Mouse (Mus musculus) forebrain, embryonic 12.5 days (tissue): ENCODE measurements at regions not wholly inside any gene's neighbourhood (a gene's known extent, or its start where the extent isn't known, plus 50 kb on each side); places are given as distances from the start of the nearest gene placed in this dataset.
A peak's percentile ranks its signal among the peaks of the same experiment; 100 is the strongest.

Experiments
- ATAC-seq: fragments of 200-750 bp; cut with Nextera tagmentation; 2 replicates; pipeline ENCODE4 v1.8.0; 2017; ENCODE audit warnings: moderate TSS enrichment; ENCODE audit not compliant: low FRiP score
- H3K27ac ChIP-seq: fragments of 300-500 bp; sonication (generic); 2 replicates; pipeline ENCODE4 v1.5.1; 2016; ENCODE audit warnings: mild to moderate bottlenecking
- H3K27me3 ChIP-seq: fragments of 300-500 bp; sonication (generic); 2 replicates; pipeline ENCODE4 v1.6.1; 2016; ENCODE audit warnings: mild to moderate bottlenecking
- H3K36me3 ChIP-seq: fragments of 300-500 bp; sonication (generic); replicated peaks from 2 replicates; pipeline ENCODE4 v1.6.1; 2016; ENCODE audit warnings: mild to moderate bottlenecking
- H3K4me1 ChIP-seq: fragments of 300-500 bp; sonication (generic); 2 replicates; pipeline ENCODE4 v1.6.1; 2016
- H3K4me2 ChIP-seq: fragments of 300-500 bp; sonication (generic); 2 replicates; pipeline ENCODE4 v1.6.1; 2016; ENCODE audit warnings: mild to moderate bottlenecking, moderate library complexity
- H3K4me3 ChIP-seq: fragments of 300-500 bp; sonication (generic); replicated peaks from 2 replicates; pipeline ENCODE4 v1.5.1; 2016; ENCODE audit warnings: mild to moderate bottlenecking
- H3K9ac ChIP-seq: fragments of 300-500 bp; sonication (generic); 2 replicates; pipeline ENCODE4 v1.6.1; 2016; ENCODE audit warnings: mild to moderate bottlenecking
- H3K9me3 ChIP-seq: fragments of 300-500 bp; sonication (generic); 2 replicates; pipeline ENCODE4 v1.6.1; 2016
- WGBS: fragments of 180-500 bp; shearing (Covaris S2); methylation state at CpG from one replicate; pipeline ENCODE4 v1.1.7; 2016; 5-methylcytosine and 5-hydroxymethylcytosine counted together

DNA sequence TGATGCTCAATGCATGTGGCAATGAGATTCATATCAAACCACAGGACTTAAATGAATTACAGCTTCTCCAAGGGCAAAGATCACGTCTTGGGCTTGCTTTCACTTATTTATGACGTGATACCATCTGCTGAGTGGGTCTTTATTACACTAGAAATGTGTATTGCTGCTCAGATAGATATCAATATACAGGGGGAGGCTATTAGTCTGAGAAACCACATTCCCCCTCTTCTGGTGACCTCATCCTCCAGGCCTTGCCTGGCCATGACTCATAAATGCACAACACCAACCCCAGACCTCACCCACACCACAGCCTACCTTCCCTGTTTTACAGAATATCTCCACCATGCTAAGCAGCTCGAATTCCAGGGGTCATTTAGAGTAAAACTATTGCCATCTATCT lies 580.6 kb upstream of the Clint1 start:
- 58% methylated on average over 3 of the region's 3 CpGs for WGBS
- ATAC-seq = no peak
- Histone ChIP-seq H3K9me3 (no peaks in the 10 kb centered on the region), H3K9ac (no peak overlapping the region), H3K4me3 (no peak overlapping the region), H3K4me1 (no peaks in the 10 kb centered on the region), H3K27ac (no peak overlapping the region), H3K36me3 (no peaks in the 10 kb centered on the region), H3K4me2 (no peak overlapping the region), H3K27me3 (no peaks in the 10 kb centered on the region)

DNA sequence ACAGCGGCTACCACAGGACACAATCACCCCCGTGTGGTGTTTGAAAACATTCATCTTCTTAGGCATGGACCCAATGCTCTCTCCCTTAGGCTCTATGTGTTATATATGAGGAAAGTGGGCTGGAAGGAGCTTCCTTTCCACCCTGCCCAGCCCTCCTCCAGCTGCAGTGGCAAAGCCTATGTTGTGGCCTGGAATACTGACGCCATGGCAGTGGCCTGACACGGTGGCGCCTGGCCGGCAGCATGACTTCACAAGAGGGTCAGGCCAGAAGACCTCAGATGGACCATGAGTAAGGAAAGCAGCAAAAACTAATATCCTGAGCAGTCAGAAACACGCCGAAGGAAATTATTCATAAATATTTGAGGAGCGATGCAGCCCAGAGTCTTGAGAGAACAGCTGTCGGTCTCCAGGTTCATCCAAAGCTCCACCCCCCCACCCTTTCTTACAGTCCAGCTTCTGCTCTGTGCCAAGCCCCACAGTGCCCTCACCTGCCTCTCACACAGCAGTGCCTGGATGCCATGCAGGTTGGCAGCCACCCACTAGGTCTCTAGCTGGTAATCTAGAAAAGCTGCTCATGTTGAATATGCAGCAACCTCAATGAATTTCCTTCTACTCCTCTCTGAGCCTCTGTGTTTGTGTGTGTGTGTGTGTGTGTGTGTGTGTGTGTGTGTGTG lies 577.3 kb upstream of the Clint1 start:
- Histone ChIP-seq H3K9ac (no peak overlapping the region), H3K27me3 (no peaks in the 10 kb centered on the region), H3K27ac (no peak overlapping the region), H3K9me3 (no peaks in the 10 kb centered on the region), H3K36me3 (no peaks in the 10 kb centered on the region), H3K4me3 (no peak overlapping the region), H3K4me2 (no peak overlapping the region), H3K4me1 (no peaks in the 10 kb centered on the region)
- ATAC-seq = no peak
- WGBS = 93% methylated on average over 10 of the region's 10 CpGs

DNA sequence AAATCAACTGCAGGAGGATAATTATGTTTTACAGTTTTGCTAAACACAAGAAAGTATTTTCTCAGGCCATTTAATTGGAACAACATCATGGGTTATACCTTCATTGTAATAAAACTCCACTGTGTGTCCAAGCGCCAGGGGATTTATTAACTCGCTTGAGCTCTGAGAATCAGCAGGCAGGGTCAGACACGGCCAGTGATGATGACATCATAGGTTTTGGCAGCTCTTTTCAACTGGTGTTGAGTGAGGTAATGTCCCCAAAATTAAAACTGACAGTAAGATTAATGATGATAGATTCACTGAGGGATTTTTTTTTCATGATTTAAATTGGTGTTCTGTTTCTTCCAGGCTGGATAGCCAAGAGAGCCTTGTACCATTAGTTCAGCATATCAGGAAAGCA lies 576.7 kb upstream of the Clint1 start:
- Histone ChIP-seq H3K9ac (no peak overlapping the region), H3K4me1 (no peaks in the 10 kb centered on the region), H3K27me3 (no peaks in the 10 kb centered on the region), H3K9me3 (no peaks in the 10 kb centered on the region), H3K4me2 (no peak overlapping the region), H3K27ac (no peak overlapping the region), H3K4me3 (no peak overlapping the region), H3K36me3 (no peaks in the 10 kb centered on the region)
- WGBS = 64% methylated on average over 3 of the region's 3 CpGs
- no peak for ATAC-seq

DNA sequence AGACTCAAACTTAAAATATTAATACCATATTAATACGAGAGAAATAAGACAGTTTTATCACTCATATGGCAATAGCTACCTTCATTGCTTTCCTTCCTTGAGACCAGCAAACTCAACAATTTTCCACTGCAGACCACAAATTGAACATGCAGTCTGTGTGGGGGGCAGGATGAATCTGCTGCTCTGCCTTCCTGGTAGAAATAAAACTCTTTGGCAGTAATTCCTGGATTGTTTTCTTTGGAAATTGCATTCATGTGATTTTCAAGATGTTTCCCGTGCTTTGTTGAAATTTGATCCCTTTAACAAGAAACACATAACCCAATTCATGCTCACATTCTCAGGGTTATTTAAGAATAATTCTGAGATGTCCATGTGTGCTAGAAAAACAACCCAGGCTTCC lies 555.1 kb upstream of the Clint1 start:
- H3K36me3 ChIP-seq = no peaks in the 10 kb centered on the region
- H3K9me3 ChIP-seq = no peaks in the 10 kb centered on the region
- no peak overlapping the region for H3K9ac ChIP-seq
- no peak overlapping the region for H3K4me2 ChIP-seq
- no peak overlapping the region for H3K27ac ChIP-seq
- no peak overlapping the region for H3K4me3 ChIP-seq
- H3K27me3 ChIP-seq = no peaks in the 10 kb centered on the region
- ATAC-seq = no peak
- 79% methylated on average over 2 of the region's 2 CpGs for WGBS
- H3K4me1 ChIP-seq = no peaks in the 10 kb centered on the region

DNA sequence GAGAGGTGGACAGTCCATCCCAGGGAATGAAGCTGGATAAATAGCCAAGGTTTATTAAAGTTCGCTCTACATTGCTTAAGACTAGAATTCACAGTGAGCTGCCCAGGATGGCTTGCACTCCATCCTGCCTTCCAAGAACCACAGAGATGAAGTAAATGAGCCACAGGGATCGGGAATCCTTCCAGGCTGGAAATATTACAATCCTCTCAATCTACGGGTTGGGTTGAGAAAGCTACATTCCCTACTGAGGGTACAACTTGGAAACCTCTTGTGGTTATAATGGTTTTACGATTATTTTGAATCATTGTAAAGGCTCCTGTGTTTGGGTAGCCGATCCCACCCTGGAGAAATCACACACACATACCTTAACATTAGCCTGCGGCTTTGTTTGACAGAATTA lies 539.9 kb upstream of the Clint1 start:
- Histone ChIP-seq H3K4me2 (no peak overlapping the region), H3K27me3 (no peaks in the 10 kb centered on the region), H3K9ac (no peak overlapping the region), H3K9me3 (no peaks in the 10 kb centered on the region), H3K4me3 (no peak overlapping the region), H3K4me1 (no peaks in the 10 kb centered on the region), H3K27ac (no peak overlapping the region), H3K36me3 (no peaks in the 10 kb centered on the region)
- WGBS = 94% methylated on average over 6 of the region's 6 CpGs
- ATAC-seq = no peak

DNA sequence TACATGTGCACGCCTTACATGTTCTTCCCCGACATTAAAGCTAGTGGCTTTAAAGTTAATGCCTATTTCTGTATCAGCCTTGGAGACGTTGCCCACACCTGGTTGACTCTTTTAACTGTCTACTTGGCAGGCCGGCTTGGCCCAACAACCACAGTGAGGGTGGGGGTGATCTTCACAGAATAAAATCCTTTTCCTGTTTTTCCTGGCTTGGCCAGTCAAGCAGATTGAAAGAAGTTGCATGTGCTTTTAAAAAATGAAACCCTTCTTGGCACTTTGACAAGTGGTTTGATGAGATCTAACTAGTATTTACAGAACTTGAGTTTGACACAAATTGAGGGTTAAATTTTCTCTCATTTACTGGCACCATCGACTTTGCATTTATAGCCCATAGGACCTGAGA lies 528.1 kb upstream of the Clint1 start:
- Histone ChIP-seq H3K4me2 (no peak overlapping the region), H3K4me1 (no peaks in the 10 kb centered on the region), H3K4me3 (no peak overlapping the region), H3K27ac (no peak overlapping the region), H3K36me3 (no peaks in the 10 kb centered on the region), H3K9ac (no peak overlapping the region), H3K9me3 (no peaks in the 10 kb centered on the region), H3K27me3 (no peaks in the 10 kb centered on the region)
- WGBS = 88% methylated on average over 5 of the region's 5 CpGs
- no peak for ATAC-seq

DNA sequence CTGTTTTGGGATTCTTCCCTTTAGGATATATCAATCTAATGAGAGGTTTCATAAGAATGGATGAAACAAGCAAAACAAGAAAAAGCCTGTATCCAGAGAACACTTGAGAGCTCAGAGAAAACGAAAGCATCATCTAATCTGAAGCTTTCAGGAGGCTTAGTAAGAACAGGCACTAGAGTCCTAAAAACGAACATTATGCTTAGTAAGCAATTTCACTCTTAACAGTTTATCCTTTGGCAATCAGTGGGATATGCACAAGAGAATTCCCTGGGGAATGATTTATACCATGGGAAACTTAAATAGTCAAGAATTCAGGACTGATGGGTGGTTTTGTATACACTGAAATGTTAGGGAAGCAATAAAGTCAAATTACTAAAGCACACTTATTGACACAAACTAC lies 521.5 kb upstream of the Clint1 start:
- no peaks in the 10 kb centered on the region for H3K4me1 ChIP-seq
- no peak overlapping the region for H3K4me2 ChIP-seq
- no peaks in the 10 kb centered on the region for H3K9me3 ChIP-seq
- 81% methylated on average over 2 of the region's 2 CpGs for WGBS
- H3K36me3 ChIP-seq = no peaks in the 10 kb centered on the region
- ATAC-seq = no peak
- no peaks in the 10 kb centered on the region for H3K27me3 ChIP-seq
- no peak overlapping the region for H3K4me3 ChIP-seq
- no peak overlapping the region for H3K9ac ChIP-seq
- H3K27ac ChIP-seq = no peak overlapping the region

DNA sequence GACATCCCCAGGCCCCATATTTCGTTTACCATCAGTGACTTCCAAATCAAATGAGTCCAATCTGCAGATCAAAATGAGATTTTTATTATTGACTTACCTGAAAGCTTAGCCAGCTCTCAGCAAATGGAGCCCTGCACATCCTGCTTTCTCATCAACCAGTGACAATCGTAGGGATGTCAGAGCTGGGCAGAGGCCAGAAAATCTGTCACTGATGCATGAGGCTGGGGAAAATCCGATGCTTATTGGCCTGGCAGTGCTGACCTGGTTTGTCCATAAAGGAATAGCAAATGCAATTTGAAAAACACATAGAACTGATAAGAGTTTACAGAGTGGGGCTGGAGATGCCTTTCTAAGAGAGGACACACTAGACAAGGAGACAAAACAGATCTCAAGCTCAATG lies 518.1 kb upstream of the Clint1 start:
- no peaks in the 10 kb centered on the region for H3K4me1 ChIP-seq
- no peak overlapping the region for H3K4me2 ChIP-seq
- 77% methylated on average over 3 of the region's 3 CpGs for WGBS
- H3K36me3 ChIP-seq = no peaks in the 10 kb centered on the region
- no peaks in the 10 kb centered on the region for H3K9me3 ChIP-seq
- no peak for ATAC-seq
- no peak overlapping the region for H3K9ac ChIP-seq
- no peak overlapping the region for H3K4me3 ChIP-seq
- H3K27me3 ChIP-seq = no peaks in the 10 kb centered on the region
- H3K27ac ChIP-seq = no peak overlapping the region

DNA sequence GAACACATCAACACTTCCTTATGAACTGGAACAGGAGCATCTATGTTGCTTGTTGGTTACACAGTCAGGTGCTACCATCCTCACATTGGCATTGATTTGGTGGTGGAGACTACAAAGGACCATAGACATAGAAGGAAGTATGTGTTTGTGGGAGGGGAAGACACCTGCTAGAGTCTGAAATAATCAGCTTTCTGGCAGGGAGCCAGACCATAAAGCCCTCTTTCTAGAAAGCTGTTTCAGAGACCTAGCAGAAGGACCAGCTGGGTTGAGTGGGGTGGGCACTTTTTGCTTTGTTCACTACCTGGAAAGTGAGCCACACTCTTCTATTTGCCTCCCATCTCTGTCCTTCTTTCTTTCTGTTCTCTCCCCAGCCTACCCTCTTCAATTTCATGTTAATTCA lies 502.5 kb upstream of the Clint1 start:
- no peaks in the 10 kb centered on the region for H3K9me3 ChIP-seq

DNA sequence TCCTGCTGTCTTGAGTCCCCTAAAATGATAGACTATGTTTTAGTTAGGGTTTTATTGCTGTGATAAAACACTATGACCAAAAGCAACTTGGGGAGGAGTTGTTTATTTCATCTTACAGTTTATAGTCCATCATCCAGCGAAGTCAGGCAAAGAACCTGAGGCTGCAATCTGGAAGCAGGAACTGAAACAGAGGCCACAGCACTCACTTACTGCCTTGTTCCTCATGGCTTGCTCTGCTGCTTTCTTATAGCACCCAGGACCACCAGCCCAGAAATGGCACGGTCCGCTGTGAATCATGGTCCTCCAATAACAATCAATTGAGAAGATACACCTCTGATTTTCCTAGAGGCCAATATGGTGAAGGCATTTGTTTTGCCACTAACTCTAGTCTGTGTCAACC lies 486.5 kb upstream of the Clint1 start:
- H3K9ac ChIP-seq = no peak overlapping the region
- no peak for ATAC-seq
- H3K4me1 ChIP-seq = no peaks in the 10 kb centered on the region
- WGBS = 89% methylated on average over 3 of the region's 3 CpGs
- no peaks in the 10 kb centered on the region for H3K36me3 ChIP-seq
- no peaks in the 10 kb centered on the region for H3K27me3 ChIP-seq
- no peak overlapping the region for H3K27ac ChIP-seq
- H3K4me3 ChIP-seq = no peak overlapping the region
- H3K9me3 ChIP-seq = no peaks in the 10 kb centered on the region
- H3K4me2 ChIP-seq = no peak overlapping the region

More for the DNA sequence above, 502.5 kb upstream of the Clint1 start:
- H3K4me2 ChIP-seq = no peak overlapping the region
- no peak overlapping the region for H3K9ac ChIP-seq
- H3K4me1 ChIP-seq = 0 out of 2 replicates have a peak, but pooled peaks cover 2% of the 10 kb centered on the region
- H3K27ac ChIP-seq = no peak overlapping the region
- H3K27me3 ChIP-seq = no peaks in the 10 kb centered on the region
- H3K36me3 ChIP-seq = no peaks in the 10 kb centered on the region
- no peak for ATAC-seq
- no peak overlapping the region for H3K4me3 ChIP-seq

DNA sequence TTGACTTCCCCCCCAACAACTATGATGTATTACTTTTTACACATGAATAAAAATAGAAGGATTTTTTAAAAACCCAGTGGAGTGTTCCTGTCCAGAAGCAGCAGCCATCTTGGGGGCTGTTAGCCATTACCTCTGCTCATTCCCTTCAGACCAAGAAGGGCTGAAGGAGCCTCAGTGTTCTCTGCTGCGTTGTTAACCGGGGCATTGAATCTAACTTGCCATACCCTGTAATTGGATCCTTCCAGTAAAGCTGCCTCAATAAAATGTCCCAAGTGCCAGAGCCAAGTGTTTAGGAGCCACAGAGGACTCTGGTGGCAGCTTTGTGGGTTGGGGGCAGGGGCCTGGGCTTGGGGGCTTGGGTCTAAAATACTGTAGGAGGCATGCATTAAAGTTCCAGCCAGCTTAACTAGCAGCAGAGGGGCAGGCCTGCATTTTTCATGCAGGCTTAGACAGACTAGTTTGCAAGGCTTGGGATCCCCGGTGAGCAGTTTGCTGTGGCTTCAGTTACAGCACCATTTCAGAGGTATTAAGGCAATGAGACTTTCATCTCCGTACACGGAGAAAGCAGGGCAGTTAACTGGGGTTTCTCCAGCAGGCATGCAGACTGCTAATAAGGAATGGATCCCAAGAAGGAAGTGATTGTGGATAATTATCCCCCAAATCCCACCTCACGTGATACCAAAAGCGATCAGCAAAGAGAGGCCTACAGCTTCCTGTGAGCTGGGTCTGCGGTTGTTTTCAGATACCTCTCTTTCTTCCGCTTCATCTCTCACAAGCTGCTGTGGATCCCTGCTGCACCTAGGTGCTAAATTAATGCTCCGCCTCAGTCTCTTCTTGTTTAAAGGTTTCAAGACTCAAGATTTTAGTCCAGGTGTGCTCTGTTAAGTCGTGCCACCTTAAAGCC lies 462.4 kb upstream of the Clint1 start:
- Histone ChIP-seq H3K4me2 (no peak overlapping the region), H3K27me3 (no peaks in the 10 kb centered on the region), H3K36me3 (no peaks in the 10 kb centered on the region), H3K27ac (0 out of 2 replicates have a peak overlapping the region, but pooled peaks have one; percentile 9), H3K4me1 (no peaks in the 10 kb centered on the region), H3K9ac (no peak overlapping the region), H3K4me3 (no peak overlapping the region), H3K9me3 (no peaks in the 10 kb centered on the region)
- 64% methylated on average over 11 of the region's 11 CpGs for WGBS
- ATAC-seq = no peak

DNA sequence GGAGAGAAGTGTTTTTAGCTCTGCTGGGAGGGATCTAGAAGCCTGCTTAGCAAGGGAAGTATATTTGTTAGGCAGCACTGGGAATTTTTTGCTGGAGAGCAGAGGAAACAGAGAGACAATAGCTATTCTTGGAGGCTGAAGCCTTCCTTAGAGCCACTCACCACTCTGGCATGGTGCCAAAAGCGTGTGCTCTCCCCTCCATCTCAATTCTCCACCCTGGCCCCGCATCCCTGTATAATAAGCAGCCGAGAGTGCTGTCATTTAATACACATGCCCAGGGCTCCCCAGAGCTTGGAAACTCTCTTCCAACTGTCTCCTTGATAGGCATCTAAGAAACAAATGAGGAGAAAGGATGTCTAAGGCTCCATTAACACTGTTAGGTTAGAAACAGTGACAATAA lies 455.8 kb upstream of the Clint1 start:
- Histone ChIP-seq H3K9me3 (no peaks in the 10 kb centered on the region), H3K36me3 (no peaks in the 10 kb centered on the region), H3K27me3 (no peaks in the 10 kb centered on the region), H3K27ac (no peak overlapping the region), H3K9ac (no peak overlapping the region), H3K4me2 (no peak overlapping the region), H3K4me3 (no peak overlapping the region), H3K4me1 (peaks cover 11% of the 10 kb centered on the region)
- WGBS = 17% methylated on average over 3 of the region's 3 CpGs
- ATAC-seq = peak; percentile 68; the same call in 1 of the 2 replicates

DNA sequence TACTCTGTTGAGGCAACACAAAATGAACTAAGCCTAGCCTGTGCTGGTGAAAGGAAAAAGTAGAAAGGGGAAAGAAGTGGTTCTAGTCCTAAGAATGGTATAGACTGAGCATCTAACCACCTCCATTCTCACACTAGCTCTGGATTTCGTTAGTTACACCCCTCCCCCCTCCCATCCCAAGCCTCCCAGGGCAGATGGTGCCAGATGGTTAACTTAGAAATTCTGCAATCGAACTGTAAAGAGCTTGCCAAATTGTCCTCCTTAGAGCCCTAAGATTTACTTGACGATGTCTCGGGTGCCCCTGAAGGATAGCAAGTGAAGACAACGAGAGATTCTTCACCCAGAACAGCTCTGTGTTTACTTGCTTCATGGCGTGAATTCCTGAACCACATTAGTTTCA lies 453.7 kb upstream of the Clint1 start:
- H3K36me3 ChIP-seq = no peaks in the 10 kb centered on the region
- H3K4me2 ChIP-seq = no peak overlapping the region
- 62% methylated on average over 6 of the region's 6 CpGs for WGBS
- peaks cover 11% of the 10 kb centered on the region for H3K4me1 ChIP-seq
- H3K27me3 ChIP-seq = no peaks in the 10 kb centered on the region
- H3K27ac ChIP-seq = no peak overlapping the region
- no peak for ATAC-seq
- no peak overlapping the region for H3K9ac ChIP-seq
- H3K9me3 ChIP-seq = no peaks in the 10 kb centered on the region
- no peak overlapping the region for H3K4me3 ChIP-seq
